Mouse (Mus musculus) spleen, postnatal 4 days (tissue): ENCODE data around the gene Schip1.

ENCODE experiments used
- DNase-seq, 2 experiments: peaks; one replicate each; pipeline ENCODE4 v3.0.0; 2022; ENCODE audit warnings: low spot score in 2 of 2

Gene Schip1

DNA sequence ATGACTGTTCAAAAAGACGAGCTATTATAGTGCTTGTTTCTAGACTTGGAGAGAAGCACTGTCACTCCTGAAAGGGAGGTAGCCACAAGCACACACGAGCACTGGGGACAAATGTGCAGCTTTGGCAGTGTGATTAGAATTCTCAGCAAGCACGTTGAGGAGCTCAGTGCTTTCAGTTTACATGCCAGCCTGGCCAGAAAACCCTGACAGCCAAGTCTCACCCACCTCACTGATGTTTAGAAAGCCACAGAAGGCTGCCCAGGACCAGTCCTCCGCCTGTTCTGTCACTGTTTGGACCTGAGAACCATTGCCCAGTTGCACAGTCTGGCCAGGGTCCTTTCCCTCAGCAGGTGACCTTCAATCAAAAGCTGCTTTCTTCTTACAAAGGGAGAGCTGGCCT, 595.9 kb downstream of the Schip1 start:
- DNase-seq = no peak

DNA sequence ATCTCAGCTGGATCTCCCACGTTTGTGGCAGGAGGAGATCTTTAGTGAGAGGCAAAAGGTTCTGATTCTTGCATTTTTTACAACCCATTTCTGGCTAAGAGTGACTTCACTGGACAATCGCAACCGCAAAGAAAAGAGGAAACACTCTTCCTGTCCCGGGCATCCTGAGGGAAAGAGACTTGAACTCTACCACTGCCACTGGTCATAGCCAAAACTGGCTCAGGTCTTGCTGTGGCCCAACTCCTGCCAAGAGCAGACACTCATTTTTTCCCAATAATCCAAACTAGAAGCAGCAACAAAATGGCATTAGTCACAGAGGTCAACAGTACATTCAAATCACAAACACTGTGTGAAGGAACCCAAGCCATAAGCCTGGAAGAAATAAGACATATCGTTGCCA, 597.8 kb downstream of the Schip1 start:
- no peak for DNase-seq

- no peak for DNase-seq
These were observed 599.7 kb downstream of the Schip1 start for GRCm38 (mm10) chr3:68664337-68664736.

- DNase-seq = no peak
These were observed 601.8 kb downstream of the Schip1 start for GRCm38 (mm10) chr3:68666377-68666776.

DNA sequence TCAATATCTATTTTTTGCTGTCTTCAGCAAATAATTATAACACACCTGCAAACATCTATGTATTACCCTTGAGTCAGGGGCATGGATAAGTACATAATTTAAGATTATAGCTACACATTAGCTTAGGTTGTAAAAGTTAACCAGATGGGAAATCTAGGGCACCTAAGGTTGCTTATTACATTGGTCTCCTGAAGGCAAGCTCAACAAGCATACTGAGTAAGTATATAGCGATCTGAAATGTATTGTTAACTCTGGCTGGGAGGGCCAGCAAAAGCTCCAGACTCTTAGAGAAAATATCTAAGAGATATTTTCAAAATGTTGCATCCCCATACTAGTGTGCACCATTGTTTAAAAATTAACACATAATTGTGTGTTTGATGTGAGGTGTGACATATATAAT, 603.2 kb downstream of the Schip1 start:
- DNase-seq = no peak

DNA sequence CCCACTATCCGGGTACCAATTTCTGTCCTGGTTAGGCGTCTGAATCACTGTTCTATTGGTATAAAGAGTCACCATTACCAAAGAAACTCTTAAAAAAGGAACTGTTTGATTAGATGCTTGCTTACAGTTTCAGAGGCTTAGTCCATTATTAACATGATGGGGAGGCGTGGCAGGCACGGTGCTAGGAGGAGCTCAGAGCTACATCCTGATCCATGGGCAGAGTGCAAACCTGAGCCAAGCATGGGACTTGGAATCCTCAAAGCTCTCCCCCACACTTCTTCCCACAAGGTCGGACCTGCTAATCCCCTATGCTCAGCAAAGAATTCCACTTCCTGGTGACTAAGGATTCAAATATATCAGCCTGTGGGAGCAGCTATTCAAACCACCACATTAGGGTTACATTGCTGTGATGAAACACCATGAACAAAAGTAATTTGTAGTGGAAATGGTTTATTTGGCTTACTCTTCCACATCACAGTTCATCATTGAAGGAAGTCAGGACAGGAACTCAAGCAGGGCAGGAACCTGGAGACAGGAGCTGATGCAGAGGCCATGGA, 604.9 kb downstream of the Schip1 start:
- peak in 1 of 2 experiments; percentile 34 for DNase-seq

DNA sequence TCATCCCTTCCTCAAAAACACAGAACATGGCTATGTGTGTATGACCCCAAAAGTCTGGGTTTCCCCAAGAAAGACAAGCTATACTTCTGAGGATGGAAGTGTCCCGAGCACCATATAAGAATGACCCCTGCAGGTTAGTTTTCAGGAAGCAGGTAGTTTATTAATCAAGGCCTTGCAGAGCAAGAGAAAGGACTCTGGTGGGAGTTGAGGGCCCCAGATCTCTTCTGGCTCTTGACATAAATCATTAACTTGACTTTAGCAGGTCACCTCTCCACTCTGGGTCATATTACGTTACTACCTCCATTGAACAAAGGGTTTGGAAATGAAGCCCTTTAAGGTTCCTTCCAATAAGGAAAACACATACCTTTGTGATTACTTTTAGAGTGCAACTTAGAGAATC, 610.1 kb downstream of the Schip1 start:
- no peak for DNase-seq

DNA sequence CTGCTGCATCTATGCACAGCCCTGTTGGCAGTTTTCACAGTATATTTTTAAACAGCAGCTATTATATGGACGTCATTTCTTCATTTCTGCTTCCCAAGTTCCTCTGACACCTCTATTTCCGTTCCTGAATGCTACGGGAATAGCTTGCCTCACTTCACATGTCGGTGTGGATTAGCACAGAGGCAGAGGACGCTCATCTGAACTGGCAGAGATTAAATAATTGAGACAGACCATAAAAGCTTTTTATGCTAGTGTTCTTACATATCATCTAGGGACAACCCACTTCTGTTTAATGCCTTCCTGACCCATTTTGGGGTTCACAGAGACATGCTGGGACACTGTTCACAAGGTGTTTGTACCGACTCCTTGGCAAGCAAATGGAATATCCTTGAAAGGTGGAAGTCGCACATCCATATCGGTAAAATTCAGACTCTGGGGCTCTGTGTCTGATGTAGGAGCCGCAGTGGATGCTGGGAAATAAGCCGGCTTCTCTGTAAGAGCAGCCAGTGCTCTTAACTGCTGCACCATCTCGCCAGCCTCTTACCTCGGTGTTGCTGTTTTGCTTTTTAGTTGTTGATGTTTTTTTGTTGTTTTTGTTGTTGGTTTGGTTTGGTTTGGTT, 610.7 kb downstream of the Schip1 start:
- DNase-seq = peak in 1 of 2 experiments; percentile 51
